Mouse (Mus musculus) heart, embryonic 14.5 days (tissue): ENCODE measurements around the gene Rdm1. TPM values are rescaled to one million over a fixed set of nuclear protein-coding genes. Genes with fewer than 3 reads are reported as not detected.
"Not testable (repeated sequence)": the region's sequence is repeated elsewhere in the genome, so short reads cannot be mapped to it uniquely, and the experiment has no call there.

ENCODE experiments used
- ATAC-seq: fragments of 200-750 bp; cut with Nextera tagmentation; 2 replicates; pipeline ENCODE4 v1.8.0; 2017; ENCODE audit warnings: low read depth, moderate TSS enrichment; ENCODE audit not compliant: insufficient number of reproducible peaks, insufficient read depth, low FRiP score
- H3K27ac ChIP-seq, 2 experiments: fragments of 200-500 bp in 1 of 2; fragments of 300-500 bp in 1 of 2; sonication (generic) in 1 of 2; replicated peaks in 1 of 2; 2 replicates each; pipeline ENCODE4 v1.5.1; 2012 to 2014; ENCODE audit warnings: low read depth in 2 of 2, low read length in 2 of 2, control low read depth in 1 of 2, mild to moderate bottlenecking in 1 of 2, mixed read lengths in 1 of 2; ENCODE audit not compliant: control insufficient read depth in 1 of 2, insufficient read depth in 1 of 2
- H3K27me3 ChIP-seq: fragments of 300-500 bp; sonication (generic); 2 replicates; pipeline ENCODE4 v1.6.1; 2014; ENCODE audit warnings: mild to moderate bottlenecking, low read length, control low read depth; ENCODE audit not compliant: control insufficient read depth, insufficient read depth
- H3K36me3 ChIP-seq: fragments of 300-500 bp; sonication (generic); 2 replicates; pipeline ENCODE4 v1.6.1; 2014; ENCODE audit warnings: mild to moderate bottlenecking, control low read depth, low read length, mixed read lengths; ENCODE audit not compliant: control insufficient read depth, insufficient read depth
- H3K4me1 ChIP-seq, 2 experiments: fragments of 200-500 bp in 1 of 2; fragments of 300-500 bp in 1 of 2; sonication (generic) in 1 of 2; 2 replicates each; pipeline ENCODE4 v1.6.1; 2012 to 2014; ENCODE audit warnings: low read length in 2 of 2, control low read depth in 1 of 2, mixed read lengths in 1 of 2; ENCODE audit not compliant: control insufficient read depth in 2 of 2, insufficient read depth in 2 of 2
- H3K4me2 ChIP-seq: fragments of 300-500 bp; sonication (generic); 2 replicates; pipeline ENCODE4 v1.6.1; 2014; ENCODE audit warnings: mild to moderate bottlenecking, low read length
- H3K4me3 ChIP-seq, 2 experiments: fragments of 200-500 bp in 1 of 2; fragments of 300-500 bp in 1 of 2; sonication (generic) in 1 of 2; 2 replicates each; pipeline ENCODE4 v1.5.1; 2012 to 2014; ENCODE audit warnings: low read length in 2 of 2, mild to moderate bottlenecking in 2 of 2, control low read depth in 1 of 2, low read depth in 1 of 2, moderate library complexity in 1 of 2; ENCODE audit not compliant: control insufficient read depth in 1 of 2, insufficient read depth in 1 of 2
- H3K9ac ChIP-seq: fragments of 300-500 bp; sonication (generic); 2 replicates; pipeline ENCODE4 v1.6.1; 2014; ENCODE audit warnings: mild to moderate bottlenecking, low read length
- H3K9me3 ChIP-seq: fragments of 300-500 bp; sonication (generic); 2 replicates; pipeline ENCODE4 v1.6.1; 2016; ENCODE audit warnings: low read length, control low read depth; ENCODE audit not compliant: control insufficient read depth
- WGBS: fragments of 180-500 bp; shearing (Covaris S2); extraction: QIAGEN DNeasy Blood & Tissue Kit; methylation state at CpG from one replicate; pipeline ENCODE4 v1.1.7; 2014; 5-methylcytosine and 5-hydroxymethylcytosine counted together
- polyA plus RNA-seq: library from polyadenylated mRNA; unstranded; fragments of >200 nt; fragmentation: Nextera tagmentation; extraction: Ambion mirVana; gene quantifications from 2 replicates; pipeline ENCODE4 v1.2.1, GENCODE M21; 2014

Rdm1 gene
- polyA plus RNA-seq, 1 experiment from 2014 or later = 48.4 TPM

- WGBS = 84% methylated on average over 7 of the region's 7 CpGs
Observed at GRCm38 (mm10) chr11:101588868-101589267, 38.1 kb upstream of the Rdm1 start.

GRCm38 (mm10) chr11:101589444-101589843, 37.6 kb upstream of the Rdm1 start:
- WGBS = 29% methylated on average over 5 of the region's 5 CpGs
- Histone ChIP-seq H3K9ac (no peak overlapping the region), H3K36me3 (peaks cover 11% of the 10 kb centered on the region; the same call in 1 of the 2 replicates), H3K4me1 (no peaks in the 10 kb centered on the region), H3K9me3 (no peaks in the 10 kb centered on the region), H3K4me2 (no peak overlapping the region), H3K27ac (no peak overlapping the region), H3K27me3 (no peaks in the 10 kb centered on the region), H3K4me3 (no peak overlapping the region)
- no peak for ATAC-seq

More at GRCm38 (mm10) chr11:101588868-101589267, 38.1 kb upstream of the Rdm1 start:
- no peak overlapping the region for H3K4me3 ChIP-seq
- no peak for ATAC-seq
- H3K9me3 ChIP-seq = no peaks in the 10 kb centered on the region
- peaks cover 11% of the 10 kb centered on the region; the same call in 1 of the 2 replicates for H3K36me3 ChIP-seq
- H3K27ac ChIP-seq = no peak overlapping the region
- H3K9ac ChIP-seq = no peak overlapping the region
- H3K4me2 ChIP-seq = no peak overlapping the region
- no peaks in the 10 kb centered on the region for H3K27me3 ChIP-seq
- H3K4me1 ChIP-seq = no peaks in the 10 kb centered on the region

GRCm38 (mm10) chr11:101589989-101590624, 36.9 kb upstream of the Rdm1 start:
- H3K36me3 ChIP-seq = peaks cover 11% of the 10 kb centered on the region; the same call in 1 of the 2 replicates
- no peaks in the 10 kb centered on the region for H3K4me1 ChIP-seq
- H3K9ac ChIP-seq = no peak overlapping the region
- no peak for ATAC-seq
- no peaks in the 10 kb centered on the region for H3K27me3 ChIP-seq
- WGBS = 76% methylated on average over 12 of the region's 12 CpGs
- H3K9me3 ChIP-seq = no peaks in the 10 kb centered on the region
- no peak overlapping the region for H3K27ac ChIP-seq
- no peak overlapping the region for H3K4me2 ChIP-seq
- H3K4me3 ChIP-seq = no peak overlapping the region

GRCm38 (mm10) chr11:101599156-101599555, 27.8 kb upstream of the Rdm1 start, which contains the start of gene Gm11634:
TSS of gene Gm11634 (minus strand) at chr11:101599256.
- Histone ChIP-seq H3K27ac (no peak within 1 kb of the TSS), H3K4me1 (no peaks in the 10 kb centered on the region), H3K36me3 (no peaks in the 10 kb centered on the region), H3K27me3 (peaks cover 3% of the 10 kb centered on the region; the same call in 1 of the 2 replicates), H3K4me2 (no peak within 1 kb of the TSS), H3K9me3 (no peaks in the 10 kb centered on the region), H3K9ac (no peak within 1 kb of the TSS), H3K4me3 (no peak within 1 kb of the TSS)
- 74% methylated on average over 6 of the region's 6 CpGs for WGBS
- ATAC-seq = no peak

- 4% methylated on average over 3 of the region's 3 CpGs for WGBS
- Histone ChIP-seq H3K4me2 (no peak overlapping the region), H3K36me3 (no peaks in the 10 kb centered on the region), H3K9me3 (no peaks in the 10 kb centered on the region), H3K4me1 (no peaks in the 10 kb centered on the region), H3K4me3 (no peak overlapping the region), H3K27me3 (peaks cover 3% of the 10 kb centered on the region; the same call in 1 of the 2 replicates), H3K9ac (no peak overlapping the region), H3K27ac (no peak overlapping the region)
- ATAC-seq = no peak
Observed at GRCm38 (mm10) chr11:101602491-101602890, 24.5 kb upstream of the Rdm1 start.

- Histone ChIP-seq H3K4me2 (peak overlapping the region; percentile 59; the same call in 1 of the 2 replicates), H3K27ac (no peak overlapping the region), H3K4me1 (no peaks in the 10 kb centered on the region), H3K36me3 (no peaks in the 10 kb centered on the region), H3K9me3 (no peaks in the 10 kb centered on the region), H3K27me3 (peaks cover 3% of the 10 kb centered on the region; the same call in 1 of the 2 replicates), H3K9ac (no peak overlapping the region), H3K4me3 (no peak overlapping the region)
- 3% methylated on average over 3 of the region's 3 CpGs for WGBS
- ATAC-seq = no peak
Observed at GRCm38 (mm10) chr11:101604116-101604515, 22.9 kb upstream of the Rdm1 start.

GRCm38 (mm10) chr11:101604531-101605453, 22.2 kb upstream of the Rdm1 start:
- H3K9ac ChIP-seq = peak overlapping the region; percentile 51; the same call in 1 of the 2 replicates
- H3K27me3 ChIP-seq, H3K9me3 ChIP-seq, H3K4me1 ChIP-seq, H3K36me3 ChIP-seq: not testable (repeated sequence)
- WGBS = 1% methylated on average over 30 of the region's 30 CpGs
- peak overlapping the region; percentile 59 for H3K4me2 ChIP-seq
- H3K4me3 ChIP-seq = peak overlapping the region; percentile 24 to 34; a peak in 3 of 4 replicates
- peak overlapping the region in 1 of 2 experiments; percentile 82; a peak in 2 of 4 replicates for H3K27ac ChIP-seq
- ATAC-seq = peak; percentile 59
